8 mouse cellular contexts compared by ENCODE assay signal in the genomic region with DNA sequence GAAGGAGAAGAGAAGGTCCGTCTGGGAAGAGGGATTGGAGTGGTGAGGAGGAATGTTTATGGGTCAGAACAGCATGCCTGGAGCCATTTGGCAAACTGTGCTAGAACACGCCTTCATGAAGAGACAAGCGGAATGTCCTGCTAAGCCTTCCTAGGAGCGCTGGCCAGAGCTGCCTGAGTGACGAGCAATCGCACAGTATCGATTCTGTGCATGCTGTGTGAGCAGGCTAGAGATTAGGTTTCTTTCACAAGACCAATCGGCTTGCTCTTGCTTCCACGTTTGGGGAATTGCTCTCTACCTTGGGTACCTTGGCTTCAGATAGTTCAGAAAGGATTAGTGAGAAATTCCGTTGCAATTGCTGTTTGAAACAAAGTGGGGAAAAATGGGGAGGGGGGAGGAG. TPM values are rescaled to one million over a fixed set of nuclear protein-coding genes. Genes with fewer than 3 reads are reported as not detected.
DNase-seq lines count a peak whose midpoint lies in the region; ATAC-seq lines count a peak whose summit lies in the region.

No protein-coding gene starts in this region.

- H3K9me3 ChIP-seq in heart, embryonic 16.5 days (replicated peaks; ENCODE audit: control insufficient read depth, low read length): no peaks in the 10 kb centered on the region
- H3K9me3 ChIP-seq in embryonic facial prominence, embryonic 15.5 days (replicated peaks): no peaks in the 10 kb centered on the region
- no peaks in the 10 kb centered on the region for H3K9me3 ChIP-seq in liver, embryonic 11.5 days (ENCODE audit: control insufficient read depth, low read length)

- H3K27ac ChIP-seq in heart, embryonic 16.5 days (ENCODE audit: low read length): no peak overlapping the region
- H3K27ac ChIP-seq in embryonic facial prominence, embryonic 15.5 days (replicated peaks): peak overlapping the region; percentile 78
- no peak overlapping the region for H3K27ac ChIP-seq in liver, embryonic 11.5 days (ENCODE audit: low read depth, low read length)

- intact Hi-C loops in heart, postnatal 14 days (cut with DNase I): no loop called here

- ATAC-seq in heart, embryonic 16.5 days (replicated peaks; ENCODE audit: extremely low read depth, insufficient read depth, low FRiP score): no peak
- peak; percentile 74 for ATAC-seq in embryonic facial prominence, embryonic 15.5 days (ENCODE audit: insufficient number of reproducible peaks, low FRiP score, low TSS enrichment, low read depth)
- no peak for ATAC-seq in liver, embryonic 11.5 days (replicated peaks; ENCODE audit: low FRiP score)

- no peaks in the 10 kb centered on the region for H3K27me3 ChIP-seq in heart, embryonic 16.5 days (ENCODE audit: control insufficient read depth, insufficient read depth, low read length)
- H3K27me3 ChIP-seq in embryonic facial prominence, embryonic 15.5 days: no peaks in the 10 kb centered on the region
- H3K27me3 ChIP-seq in liver, embryonic 11.5 days (replicated peaks; ENCODE audit: control insufficient read depth, insufficient read depth, low read length): no peaks in the 10 kb centered on the region

- H3K4me1 ChIP-seq in heart, embryonic 16.5 days (ENCODE audit: control insufficient read depth, insufficient read depth, low read length): 0 out of 2 replicates have a peak, but pooled peaks cover 4% of the 10 kb centered on the region
- peaks cover 17% of the 10 kb centered on the region for H3K4me1 ChIP-seq in embryonic facial prominence, embryonic 15.5 days
- no peaks in the 10 kb centered on the region for H3K4me1 ChIP-seq in liver, embryonic 11.5 days (replicated peaks; ENCODE audit: control insufficient read depth, insufficient read depth, low read length)

- H3K36me3 ChIP-seq in heart, embryonic 16.5 days (ENCODE audit: control insufficient read depth, insufficient read depth): no peaks in the 10 kb centered on the region
- no peaks in the 10 kb centered on the region for H3K36me3 ChIP-seq in embryonic facial prominence, embryonic 15.5 days
- no peaks in the 10 kb centered on the region for H3K36me3 ChIP-seq in liver, embryonic 11.5 days (ENCODE audit: control insufficient read depth, insufficient read depth, low read length)

- WGBS in heart, embryonic 16.5 days: 37% methylated on average over 10 of the region's 10 CpGs
- 13% methylated on average over 10 of the region's 10 CpGs for WGBS in embryonic facial prominence, embryonic 15.5 days
- WGBS in liver, embryonic 11.5 days: 54% methylated on average over 10 of the region's 10 CpGs

- DNase-seq in heart, postnatal 14 days: no peak
- peak; percentile 80 for DNase-seq in NIH3T3 (ENCODE audit: low read depth)
- DNase-seq in liver, embryonic 11.5 days (ENCODE audit: low spot score): no peak
- DNase-seq in frontal cortex, postnatal 14 days (ENCODE audit: low spot score in 2 of 2): no peak
- no peak for DNase-seq in frontal cortex, postnatal 25 days (ENCODE audit: low spot score in 2 of 2)
- DNase-seq in thymus, postnatal 4 days: no peak

- H3K4me2 ChIP-seq in heart, embryonic 16.5 days (ENCODE audit: low read depth, low read length): peak overlapping the region; percentile 39
- H3K4me2 ChIP-seq in embryonic facial prominence, embryonic 15.5 days (replicated peaks): peak overlapping the region; percentile 39
- peak overlapping the region; percentile 9; the same call in 1 of the 2 replicates for H3K4me2 ChIP-seq in liver, embryonic 11.5 days

- H3K9ac ChIP-seq in heart, embryonic 16.5 days (ENCODE audit: low read length): no peak overlapping the region
- H3K9ac ChIP-seq in embryonic facial prominence, embryonic 15.5 days: no peak overlapping the region
- H3K9ac ChIP-seq in liver, embryonic 11.5 days (ENCODE audit: low read depth, low read length): no peak overlapping the region

- H3K4me3 ChIP-seq in heart, embryonic 16.5 days (ENCODE audit: low read length): no peak overlapping the region
- H3K4me3 ChIP-seq in embryonic facial prominence, embryonic 15.5 days (replicated peaks): 0 out of 2 replicates have a peak overlapping the region, but pooled peaks have one; percentile 3
- no peak overlapping the region for H3K4me3 ChIP-seq in liver, embryonic 11.5 days (ENCODE audit: low read depth, low read length)

RNA-seq across cellular contexts. Expression of a gene that starts 35.2 kb away (rescaled TPM):
- polyA plus RNA-seq in heart, embryonic 16.5 days (2015; fragmentation: Nextera tagmentation; extraction: Ambion mirVana): 86.8 and 111 TPM in 2 replicates
- total RNA-seq in heart, postnatal 14 days (2021): 10 to 100 TPM; 98.1 to 99.2 TPM
- 68.9 and 69.8 TPM in 2 replicates for polyA plus RNA-seq in embryonic facial prominence, embryonic 15.5 days (2015; fragmentation: Nextera tagmentation; extraction: Ambion mirVana)
- 45.2 and 50.7 TPM in 2 replicates for polyA plus RNA-seq in liver, embryonic 11.5 days (2014; fragmentation: Nextera tagmentation; extraction: Ambion mirVana)
